Mouse (Mus musculus) adrenal gland, postnatal 4 days (tissue): ENCODE results near the gene Hes7. TPM values are rescaled to one million over a fixed set of nuclear protein-coding genes. Genes with fewer than 3 reads are reported as not detected.

Source experiments
- DNase-seq, 2 experiments: peaks; one replicate each; pipeline ENCODE4 v3.0.0; 2021 to 2022; ENCODE audit warnings: low spot score in 2 of 2, mixed read lengths in 2 of 2
- long read RNA-seq, 2 experiments: library from polyadenylated mRNA; stranded (forward); transcript quantifications; one replicate each; pipeline ENCODE4 v2.0.0; 2021
- total RNA-seq, 2 experiments: library from RNA; stranded (reverse); gene quantifications; 2 replicates each; pipeline ENCODE4 v1.2.3; 2021

Gene Hes7
- under 1 TPM; 0.51 to 0.59 TPM for total RNA-seq
- long read RNA-seq, experiment 1, result 0 reads
- long read RNA-seq, experiment 2, partial matches to known transcripts, result 1 of 1 reads
- long read RNA-seq, experiment 2, other reads (novel, unspliced or antisense), result 0 of 1 reads

DNA sequence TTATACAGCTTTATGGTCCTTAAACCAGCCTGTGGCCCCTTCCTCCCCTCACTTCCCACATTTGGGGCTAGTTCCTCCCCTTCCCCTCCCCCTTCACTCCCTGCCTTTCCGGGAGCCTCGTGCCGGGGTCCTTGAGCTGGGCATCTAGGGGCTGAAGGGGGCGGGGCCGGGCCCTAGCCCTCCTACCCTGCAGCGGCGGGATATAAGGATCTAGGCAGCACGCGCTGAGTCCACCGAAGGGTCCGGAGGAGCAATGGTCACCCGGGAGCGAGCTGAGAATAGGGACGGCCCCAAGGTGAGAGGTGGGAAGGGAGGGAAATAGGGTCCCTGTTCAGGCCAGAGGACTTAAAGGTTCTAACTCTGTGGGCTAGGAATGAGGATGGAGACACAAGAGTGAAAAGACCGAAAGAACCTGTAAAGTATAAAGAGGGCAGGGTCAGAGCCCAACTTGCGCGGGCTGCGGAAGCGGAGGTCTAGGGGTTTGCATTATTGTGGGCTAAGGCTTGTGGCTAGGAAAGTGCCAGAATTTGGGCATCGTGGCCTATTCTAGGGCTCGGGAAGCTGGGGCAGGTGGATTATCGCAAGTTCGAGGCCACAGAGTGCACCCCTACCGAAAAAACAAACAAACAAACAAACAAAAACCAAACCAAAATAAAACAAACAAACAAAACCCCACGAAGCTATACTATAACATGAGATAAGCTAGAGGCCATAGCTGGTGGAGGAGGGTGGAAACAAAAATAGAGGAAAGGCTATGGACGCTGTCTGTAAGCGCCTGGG, at the start of gene Hes7:
Hes7 (plus strand) TSS at position 184 of the 780 bp plus-strand sequence.
- DNase-seq, result no peak

DNA sequence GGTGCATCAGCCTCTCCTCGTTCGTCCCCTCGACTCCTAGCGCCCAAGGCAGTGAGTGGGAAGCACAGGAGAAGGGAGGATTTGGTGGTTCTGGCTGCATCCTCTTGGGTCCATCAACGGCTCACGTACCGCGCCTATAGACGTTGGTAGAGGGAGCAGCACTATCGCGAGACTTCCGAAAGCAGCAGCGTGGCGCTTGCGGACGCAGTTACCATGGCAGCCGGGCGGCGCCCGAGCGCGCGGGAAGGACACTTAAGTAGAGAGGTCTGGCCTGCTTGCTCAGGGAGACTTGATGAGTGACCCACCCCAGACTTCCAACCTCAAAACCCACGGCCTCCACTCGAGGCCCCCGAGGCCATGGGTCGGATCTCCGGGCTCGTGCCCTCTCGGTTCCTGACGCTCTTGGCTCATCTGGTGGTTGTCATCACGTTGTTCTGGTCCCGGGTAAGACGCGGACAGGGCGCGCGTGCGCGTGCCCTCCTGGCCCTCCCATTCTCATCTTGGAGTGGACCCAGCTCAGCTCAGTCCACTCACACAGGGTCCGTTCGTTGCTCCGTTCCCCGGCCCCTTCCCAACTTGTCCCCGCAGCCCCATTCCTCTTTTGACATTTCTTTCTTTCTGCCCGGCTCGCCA, 49.5 kb upstream of the Hes7 start, which contains the start of gene Tmem107:
Tmem107 (plus strand) TSS at position 217 of the 633 bp plus-strand sequence.
- peak; percentile 81 to 87 for DNase-seq

DNA sequence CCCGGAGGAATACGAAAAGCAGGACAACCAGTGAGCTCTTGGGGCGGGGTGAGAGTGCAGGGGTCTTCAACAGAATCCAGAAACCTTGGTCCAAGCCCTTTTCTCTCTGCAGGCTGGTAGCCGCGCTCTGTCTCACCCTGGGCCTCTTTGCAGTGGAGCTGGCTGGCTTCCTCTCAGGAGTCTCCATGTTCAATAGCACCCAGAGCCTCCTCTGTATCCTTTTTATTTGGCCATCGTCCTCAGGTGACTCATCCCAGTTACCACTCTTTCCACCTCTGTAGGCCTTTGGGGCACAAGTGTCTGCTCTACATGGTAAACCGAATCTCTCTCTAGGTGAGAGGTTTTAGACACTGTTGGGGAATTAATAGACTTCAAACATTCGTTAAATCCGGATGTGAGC, 48.9 kb upstream of the Hes7 start:
- DNase-seq, result no peak

DNA sequence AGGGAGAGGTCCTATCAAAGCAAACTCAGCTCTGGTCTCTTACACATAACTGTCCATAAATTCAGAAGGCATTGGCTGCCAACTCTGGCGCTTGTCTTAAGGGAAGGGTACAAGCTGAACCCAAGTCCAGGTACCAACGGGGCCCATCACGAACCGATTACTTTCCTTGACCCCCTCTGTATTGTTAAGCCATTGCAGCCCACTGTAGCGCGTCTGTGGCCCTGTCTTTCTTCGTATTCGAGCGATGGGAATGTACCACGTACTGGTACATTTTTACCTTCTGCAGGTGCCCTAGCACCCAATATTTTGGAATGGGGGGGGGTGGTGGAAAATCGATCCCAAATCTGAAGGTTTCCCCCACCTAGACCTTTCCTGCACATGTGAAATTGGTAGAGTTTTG, 48.0 kb upstream of the Hes7 start:
- no peak for DNase-seq

DNA sequence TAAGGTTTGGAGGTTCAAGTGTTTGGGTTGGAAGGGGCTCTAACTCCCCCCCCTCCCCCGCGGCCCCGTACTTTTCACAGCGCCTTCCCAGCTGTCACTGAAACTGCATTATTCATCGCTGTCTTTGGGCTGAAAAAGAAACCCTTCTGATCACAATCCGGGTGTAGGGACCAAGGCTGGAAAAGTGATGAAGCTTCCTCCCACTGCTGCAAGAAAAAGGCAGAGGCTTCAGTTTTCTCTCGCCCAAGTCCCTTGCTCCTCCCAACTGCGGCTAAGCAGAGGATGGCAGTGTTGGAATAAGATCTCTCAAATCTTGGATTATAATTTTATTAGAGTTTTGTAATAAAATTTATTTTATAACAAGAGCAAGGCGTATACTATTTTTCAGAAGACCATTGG, 47.5 kb upstream of the Hes7 start:
- no peak for DNase-seq

DNA sequence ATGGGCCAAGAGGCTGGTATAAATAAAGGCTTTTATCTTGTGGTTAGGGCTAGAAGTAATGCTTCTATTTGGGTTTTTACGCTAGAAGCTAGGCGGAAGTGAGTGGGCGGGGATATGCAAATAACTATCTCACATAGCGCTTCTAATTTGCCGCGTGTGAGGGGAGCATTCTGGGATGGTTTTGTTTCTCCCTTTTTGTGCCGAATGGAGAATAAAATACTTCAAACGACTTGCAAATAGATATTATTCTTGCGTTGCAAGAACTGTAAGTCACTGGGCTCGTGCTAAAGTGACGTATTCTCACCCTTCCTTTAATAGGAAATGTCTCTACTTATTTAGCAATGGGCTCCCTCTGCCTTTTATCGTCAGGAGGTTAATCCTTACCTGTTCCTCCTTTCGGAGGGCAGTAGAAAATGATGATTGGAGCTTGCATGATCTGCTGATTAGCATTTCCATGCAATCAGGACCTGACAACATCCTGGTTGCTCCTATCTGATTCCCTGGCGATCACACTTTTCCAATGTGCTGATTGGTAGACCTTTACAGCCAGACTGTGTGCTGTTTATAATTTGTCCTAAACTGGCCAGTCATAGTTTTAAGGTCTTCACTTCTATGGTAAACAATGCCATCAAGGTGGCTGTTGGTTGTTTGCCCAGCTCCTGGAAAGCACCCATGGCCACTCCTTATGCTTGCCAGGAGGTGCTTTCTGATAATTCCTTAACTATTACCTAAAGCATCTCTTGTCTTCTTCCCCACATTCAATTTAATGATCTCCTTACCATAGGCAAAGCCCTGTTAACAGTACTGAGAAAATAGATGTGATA, 46.9 kb upstream of the Hes7 start:
- peak in 1 of 2 experiments; percentile 55 for DNase-seq

DNA sequence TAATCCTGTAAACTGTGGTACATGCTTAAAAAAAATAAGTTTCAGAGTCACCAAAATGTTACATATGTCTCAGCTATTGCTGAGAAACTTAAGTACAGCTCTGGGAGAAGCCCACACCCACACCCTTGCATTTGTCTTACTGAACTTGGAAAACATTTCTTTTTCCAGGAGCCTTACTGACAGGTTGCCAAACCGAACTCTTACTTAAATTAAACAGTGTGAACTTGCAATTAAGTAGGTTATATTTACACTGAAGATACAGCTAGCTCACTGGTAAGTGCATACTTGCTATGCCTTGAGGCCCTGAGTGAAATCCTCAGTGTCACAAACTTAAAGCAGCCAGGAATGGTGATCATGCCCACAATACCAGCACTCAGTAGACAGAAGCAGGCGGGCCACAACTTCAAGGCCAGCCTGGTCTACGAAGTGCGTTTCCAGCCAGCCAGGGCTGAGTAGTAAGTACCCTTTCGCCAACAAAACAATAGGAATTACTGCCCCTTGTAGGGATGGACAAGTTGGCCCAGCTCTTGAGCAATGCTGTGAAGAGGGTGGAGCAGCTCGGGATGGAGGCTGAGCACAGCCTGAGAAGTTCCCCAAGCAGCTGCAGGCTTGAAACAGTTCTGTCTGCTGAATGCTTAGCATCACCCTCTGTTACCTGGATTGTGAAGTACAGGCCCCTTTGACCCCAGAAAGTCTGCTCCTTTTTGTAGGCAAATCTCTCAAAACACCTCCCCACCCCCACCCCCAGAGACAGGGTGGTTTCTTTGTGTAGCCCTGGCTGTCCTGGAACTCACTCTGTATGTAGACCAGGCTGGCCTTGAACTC, 46.0 kb upstream of the Hes7 start:
- DNase-seq, result no peak

DNA sequence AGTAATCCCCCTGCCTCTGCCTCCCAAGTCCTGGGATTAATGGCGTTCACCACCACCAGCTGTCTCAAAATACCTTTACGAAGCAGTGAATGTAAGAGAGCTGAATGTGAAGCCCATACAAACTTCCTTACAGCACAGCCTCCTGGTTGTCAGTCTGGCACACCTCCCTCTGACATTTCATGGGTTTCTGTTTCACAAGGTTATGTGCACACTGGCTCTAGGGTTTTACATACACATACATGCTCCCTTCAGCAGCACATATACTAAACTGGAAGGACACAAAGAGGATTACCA, 45.5 kb upstream of the Hes7 start:
- DNase-seq, result no peak

DNA sequence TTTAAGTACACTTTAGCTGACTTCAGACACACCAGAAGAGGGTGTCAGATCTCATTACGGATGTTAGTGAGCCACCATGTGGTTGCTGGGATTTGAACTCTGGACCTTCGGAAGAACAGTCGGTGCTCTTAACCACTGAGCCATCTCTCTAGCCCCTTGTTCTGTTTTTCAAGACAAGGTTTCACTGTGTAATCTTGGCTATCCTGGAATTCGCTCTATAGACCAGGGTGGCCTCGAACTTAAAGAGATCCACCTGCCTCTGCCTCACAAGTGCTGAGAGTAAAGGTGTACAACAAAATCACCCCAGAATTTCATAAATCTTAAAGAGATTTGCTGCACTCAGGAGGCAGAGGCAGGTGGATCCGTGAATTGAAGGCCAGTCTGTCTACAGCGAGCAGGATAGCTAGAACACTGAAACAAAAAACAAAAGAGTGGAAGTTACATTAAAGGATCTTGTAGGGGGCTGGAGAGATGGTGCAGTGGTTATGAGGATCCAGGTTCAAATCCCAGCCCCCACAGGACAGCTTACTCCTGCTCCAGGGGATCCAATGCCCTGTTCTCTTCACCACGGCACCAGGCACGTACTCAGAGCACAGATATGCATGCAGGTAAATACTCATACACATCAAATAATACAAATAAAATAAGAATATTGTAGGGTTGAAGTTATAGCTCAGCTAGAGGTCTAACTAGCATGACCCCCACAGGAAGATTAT, 44.3 kb upstream of the Hes7 start:
- DNase-seq, result no peak

DNA sequence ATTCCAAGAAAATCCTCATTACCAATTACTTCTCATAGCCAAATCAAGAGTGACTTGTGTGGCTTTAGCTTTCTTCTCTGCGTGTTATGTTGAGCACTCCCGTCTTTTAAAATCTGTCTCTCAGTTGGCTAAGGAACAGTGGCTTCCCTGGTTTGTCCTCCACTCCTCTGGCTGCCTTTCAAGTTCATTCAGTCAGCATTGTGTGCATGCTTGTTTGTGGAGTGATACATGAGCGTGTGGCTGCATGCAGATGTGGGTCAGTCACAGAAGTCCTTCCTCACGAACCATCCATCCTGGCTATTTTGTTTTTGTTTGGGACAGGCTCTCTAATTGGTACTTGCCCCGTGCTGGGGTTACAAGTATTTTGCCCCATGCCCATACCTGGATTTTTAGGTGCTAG, 43.6 kb upstream of the Hes7 start:
- DNase-seq, result no peak

DNA sequence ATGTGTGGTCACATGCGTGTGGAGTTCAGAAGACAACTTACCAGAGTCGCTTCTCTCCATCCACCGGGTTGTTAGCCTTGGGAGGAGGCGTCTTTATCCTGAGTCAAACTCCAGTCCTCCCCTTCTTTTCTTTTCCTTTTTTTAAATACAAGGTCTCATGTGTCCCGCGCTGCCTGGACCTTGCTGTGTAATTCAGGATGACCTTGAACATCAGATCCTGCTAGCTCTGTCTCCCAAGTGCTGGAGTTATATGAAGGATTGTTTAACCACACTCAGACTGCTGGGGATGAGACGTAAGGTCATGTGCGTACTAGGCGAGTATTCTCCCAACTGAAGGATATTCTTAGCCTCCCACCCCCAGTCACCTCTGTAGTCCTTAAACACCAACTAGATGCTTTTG, 42.9 kb upstream of the Hes7 start:
- no peak for DNase-seq

DNA sequence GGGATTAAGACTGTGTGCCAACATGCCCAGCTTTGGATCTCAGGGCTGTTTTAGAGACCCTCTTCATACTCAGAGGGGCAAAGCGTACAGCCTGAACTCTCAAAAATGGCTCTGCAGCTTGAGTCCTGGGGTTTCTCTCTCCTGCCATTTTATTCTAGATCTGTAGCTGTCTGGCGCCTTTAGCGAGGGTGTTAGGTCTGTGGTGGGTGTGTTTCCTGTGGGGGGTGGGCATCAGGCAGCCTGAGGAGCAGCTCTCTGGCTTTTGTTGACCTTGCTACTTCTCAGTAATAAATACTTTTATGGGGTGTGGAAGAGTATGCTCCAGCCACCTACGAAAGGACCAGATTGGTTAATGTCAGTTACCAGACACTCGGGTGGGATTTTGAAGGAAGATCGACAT, 42.2 kb upstream of the Hes7 start:
- DNase-seq, result no peak

DNA sequence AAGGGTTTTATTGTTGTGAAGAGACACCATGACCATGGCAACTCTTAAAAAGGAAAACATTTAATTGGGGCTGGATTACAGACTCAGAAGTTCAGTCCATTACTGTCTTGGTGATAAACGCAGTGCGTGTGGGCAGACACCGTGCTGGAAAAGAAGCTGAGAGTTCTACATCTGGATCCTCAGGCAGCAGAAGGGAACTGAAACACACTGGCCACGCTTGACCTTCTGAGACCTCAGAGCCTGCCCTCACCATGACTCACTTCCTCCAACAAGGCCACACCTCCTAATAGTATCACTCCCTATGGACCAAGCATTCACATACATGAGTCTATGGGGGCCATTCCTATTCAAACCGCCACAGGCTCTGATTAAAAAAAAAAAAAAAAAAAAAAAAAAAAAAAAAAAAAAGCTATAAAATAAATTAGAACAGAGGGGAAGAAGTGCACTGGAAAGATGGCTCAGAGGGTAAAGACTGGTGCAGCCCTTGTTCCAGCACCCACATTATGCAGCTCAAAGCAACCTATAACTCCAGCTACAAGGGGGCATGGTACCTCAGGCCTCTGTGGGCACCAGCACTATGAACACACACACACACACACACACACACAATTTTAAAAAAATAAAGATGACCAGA, 41.3 kb upstream of the Hes7 start:
- no peak for DNase-seq

DNA sequence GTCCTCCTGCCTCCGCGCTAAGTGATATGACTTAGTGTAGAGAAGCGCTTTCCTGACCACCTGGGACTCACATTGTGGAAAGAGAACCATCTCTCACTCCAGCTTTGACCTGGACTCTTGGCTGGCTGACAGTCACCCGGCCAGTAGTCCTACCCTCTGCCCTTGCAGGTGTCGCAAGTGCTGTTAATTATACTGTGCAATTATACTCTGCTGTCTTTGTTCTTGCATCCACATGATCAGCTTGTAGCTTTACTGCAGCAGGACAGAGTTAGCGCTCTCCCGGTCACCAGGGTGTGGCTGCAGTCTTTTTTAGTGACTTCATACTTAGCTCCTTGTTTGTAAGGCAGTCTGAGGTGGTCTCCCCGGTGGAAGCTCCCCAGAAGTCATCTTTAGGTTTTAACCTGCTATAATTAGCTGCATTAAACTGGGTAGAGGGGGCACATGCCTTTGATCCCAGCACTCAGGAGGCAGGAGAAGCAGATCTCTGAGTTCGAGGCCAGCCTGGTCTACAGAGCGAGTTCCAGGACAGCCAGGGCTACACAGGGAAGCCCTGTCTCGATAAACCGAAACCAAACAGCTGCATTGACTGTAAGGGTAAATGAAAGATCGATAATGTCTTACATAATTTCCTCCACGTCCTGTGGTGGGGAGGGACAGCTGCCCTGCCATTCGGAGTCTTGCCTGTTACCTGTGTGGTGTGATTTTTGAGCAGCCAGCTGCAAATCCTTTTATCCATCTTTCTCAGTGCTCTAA, 39.9 kb upstream of the Hes7 start:
- DNase-seq, result no peak

DNA sequence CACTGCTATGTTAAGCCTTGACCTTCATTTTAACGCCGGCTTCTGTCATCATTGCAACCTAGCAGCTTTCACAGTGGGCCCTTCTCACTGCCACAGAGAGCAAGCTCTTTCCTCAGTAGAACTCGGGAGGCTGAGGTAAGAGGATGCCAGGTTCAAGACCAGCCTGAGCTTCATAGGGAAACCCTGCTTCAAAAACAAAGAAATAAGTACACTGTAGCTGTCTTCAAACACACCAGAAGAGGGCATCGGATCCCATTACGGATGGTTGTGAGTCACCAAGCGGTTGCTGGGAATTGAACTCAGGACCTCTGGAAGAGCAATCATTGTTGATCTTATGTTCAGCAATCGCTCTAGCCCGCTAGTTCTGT, 39.4 kb upstream of the Hes7 start:
- no peak for DNase-seq

DNA sequence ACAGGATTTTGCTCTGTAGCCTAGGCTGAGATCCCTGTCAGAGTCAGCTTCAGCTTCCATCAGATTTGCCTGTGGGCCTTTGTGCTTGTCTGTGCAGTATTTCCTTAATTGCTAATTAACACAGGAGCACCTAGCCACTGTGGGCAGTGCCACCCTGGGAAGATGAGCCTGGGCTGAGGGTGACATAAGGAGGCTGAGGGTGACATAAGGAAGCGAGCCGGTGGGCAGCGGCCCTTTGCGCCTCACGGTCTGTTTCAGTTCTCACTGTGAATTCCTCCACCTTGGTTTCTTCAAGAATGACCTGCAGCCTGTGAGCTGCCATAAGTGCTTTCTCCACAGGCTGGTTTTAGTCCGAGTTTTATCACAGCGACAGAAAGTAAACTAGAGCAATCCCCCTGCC, 38.6 kb upstream of the Hes7 start:
- no peak for DNase-seq

DNA sequence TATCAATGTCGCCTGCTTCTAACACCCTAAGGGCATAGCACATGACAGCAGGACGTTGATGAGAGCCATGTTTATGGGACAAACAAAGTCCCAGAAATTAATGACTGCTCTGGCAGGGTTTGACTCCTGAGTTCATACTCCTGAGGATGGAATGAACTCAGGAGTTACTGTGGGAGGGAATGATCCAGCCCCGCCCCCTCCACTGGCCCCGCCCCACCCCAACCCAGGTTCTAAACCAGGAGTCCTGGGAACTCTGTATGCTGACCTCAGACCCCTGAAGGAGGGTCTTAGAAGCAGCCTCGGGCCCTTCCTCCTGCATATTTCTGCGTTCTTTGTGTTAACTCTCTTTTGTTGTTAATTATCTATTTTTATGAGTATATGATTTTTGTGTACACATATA, 34.6 kb upstream of the Hes7 start:
- DNase-seq, result no peak

DNA sequence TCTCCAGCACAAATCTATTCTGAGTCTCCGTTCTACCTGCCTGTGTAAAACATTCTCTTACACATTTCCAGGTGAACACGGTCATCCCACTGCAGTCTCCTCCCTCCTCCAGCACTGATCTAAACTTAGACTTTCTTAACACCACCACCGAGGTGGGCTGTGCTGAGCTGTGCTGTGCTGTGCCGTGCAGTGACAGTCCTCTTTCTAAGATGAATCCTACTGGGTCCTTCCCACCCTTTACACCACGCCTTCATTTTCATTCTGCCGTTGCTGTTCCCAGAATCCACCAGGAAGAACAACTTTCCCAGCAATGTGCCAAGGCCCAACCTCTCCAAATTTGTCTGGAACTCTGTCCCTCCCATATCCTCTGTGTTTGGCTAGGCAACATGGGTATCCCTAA, 33.8 kb upstream of the Hes7 start:
- DNase-seq, result no peak

DNA sequence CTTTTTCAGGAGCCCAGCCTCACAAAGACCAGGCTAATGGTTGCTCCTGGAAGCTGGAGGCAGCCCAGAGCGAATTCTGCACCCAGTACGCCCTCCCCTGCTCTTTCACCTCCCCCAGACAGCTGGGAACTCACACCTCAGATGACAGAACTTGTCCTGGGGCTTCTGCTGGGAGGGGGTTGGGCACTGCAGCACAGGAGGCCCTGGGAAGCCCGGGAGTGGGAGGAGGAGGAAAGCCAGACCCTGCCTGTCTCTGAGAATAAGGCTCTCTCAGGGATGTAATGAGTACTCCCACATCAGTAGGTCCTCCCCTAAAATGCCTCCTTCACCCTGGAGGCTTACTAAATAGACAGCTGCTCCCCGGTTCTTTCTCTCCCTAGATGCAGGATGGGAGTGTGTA, 33.1 kb upstream of the Hes7 start:
- DNase-seq, result peak in 1 of 2 experiments; percentile 4
